Mouse (Mus musculus) heart, embryonic 15.5 days (tissue): ENCODE measurements around the gene Catsper3. TPM values are rescaled to one million over a fixed set of nuclear protein-coding genes. Genes with fewer than 3 reads are reported as not detected.

Experiments used
- ATAC-seq: fragments of 200-750 bp; cut with Nextera tagmentation; replicated peaks from 2 replicates; pipeline ENCODE4 v1.8.0; 2017; ENCODE audit warnings: low read depth, moderate TSS enrichment; ENCODE audit not compliant: insufficient number of reproducible peaks, insufficient read depth, low FRiP score
- H3K27ac ChIP-seq: fragments of 300-500 bp; sonication (generic); 2 replicates; pipeline ENCODE4 v1.5.1; 2015; ENCODE audit warnings: mild to moderate bottlenecking, inconsistent platforms
- H3K27me3 ChIP-seq: fragments of 300-500 bp; sonication (generic); 2 replicates; pipeline ENCODE4 v1.6.1; 2015; ENCODE audit warnings: inconsistent platforms
- H3K36me3 ChIP-seq: fragments of 300-500 bp; sonication (generic); 2 replicates; pipeline ENCODE4 v1.6.1; 2015; ENCODE audit warnings: mild to moderate bottlenecking, inconsistent platforms
- H3K4me1 ChIP-seq: fragments of 300-500 bp; sonication (generic); replicated peaks from 2 replicates; pipeline ENCODE4 v1.6.1; 2015; ENCODE audit warnings: inconsistent platforms
- H3K4me2 ChIP-seq: fragments of 300-500 bp; sonication (generic); 2 replicates; pipeline ENCODE4 v1.6.1; 2015; ENCODE audit warnings: inconsistent platforms, mild to moderate bottlenecking, moderate library complexity
- H3K4me3 ChIP-seq: fragments of 300-500 bp; sonication (generic); 2 replicates; pipeline ENCODE4 v1.5.1; 2015; ENCODE audit warnings: mild to moderate bottlenecking, inconsistent platforms
- H3K9ac ChIP-seq: fragments of 300-500 bp; sonication (generic); 2 replicates; pipeline ENCODE4 v1.6.1; 2015; ENCODE audit warnings: mild to moderate bottlenecking, inconsistent platforms
- H3K9me3 ChIP-seq: fragments of 300-500 bp; sonication (generic); replicated peaks from 2 replicates; pipeline ENCODE4 v1.6.1; 2016; ENCODE audit warnings: inconsistent platforms
- WGBS: fragments of 180-500 bp; shearing (Covaris S2); methylation state at CpG from one replicate; pipeline ENCODE4 v1.1.7; 2015; ENCODE audit warnings: mixed read lengths; 5-methylcytosine and 5-hydroxymethylcytosine counted together
- polyA plus RNA-seq: library from polyadenylated mRNA; unstranded; fragments of >200 nt; fragmentation: Nextera tagmentation; extraction: Ambion mirVana; gene quantifications from 2 replicates; pipeline ENCODE4 v1.2.1, GENCODE M21; 2015

Gene Catsper3
- polyA plus RNA-seq, 1 experiment from 2014 or later: not detected

GRCm38 (mm10) chr13:55803973-55804372, 19.6 kb downstream of the Catsper3 start:
- ATAC-seq: no peak

DNA sequence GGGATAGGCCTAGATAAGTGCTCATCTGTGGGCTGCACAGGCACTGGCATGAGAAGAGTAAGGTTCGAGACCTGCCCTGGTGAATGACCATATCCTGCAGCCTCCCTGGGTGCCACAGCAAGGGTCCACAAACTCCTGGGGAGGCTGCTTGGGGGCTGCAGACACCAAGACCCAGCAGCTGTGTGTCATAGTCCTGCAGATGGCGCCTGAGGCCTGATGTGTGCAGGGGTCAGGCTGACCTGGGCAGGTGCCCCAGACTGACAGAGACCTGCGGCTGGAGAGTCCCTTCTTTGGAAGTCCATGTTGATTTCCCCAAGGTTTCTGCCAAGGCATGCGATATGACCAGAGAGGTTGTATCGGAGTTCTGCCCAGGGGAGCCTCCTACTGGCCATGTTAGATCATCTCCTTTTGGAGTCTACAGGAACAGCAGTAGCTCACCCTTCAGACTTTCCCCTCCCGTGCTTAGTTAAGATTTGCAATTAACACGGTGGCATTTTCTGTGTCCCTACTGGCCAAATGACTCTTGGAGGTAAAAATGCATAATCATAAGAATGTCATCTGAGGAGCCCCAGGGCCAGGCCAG, 24.8 kb downstream of the Catsper3 start:
- no peak for ATAC-seq
- H3K4me2 ChIP-seq: no peak overlapping the region

More at GRCm38 (mm10) chr13:55803973-55804372, 19.6 kb downstream of the Catsper3 start:
- Histone ChIP-seq H3K4me3 (no peak overlapping the region), H3K4me1 (no peaks in the 10 kb centered on the region), H3K27ac (no peak overlapping the region), H3K27me3 (no peaks in the 10 kb centered on the region), H3K9me3 (peaks cover 4% of the 10 kb centered on the region; the same call in 1 of the 2 replicates), H3K4me2 (no peak overlapping the region), H3K36me3 (no peaks in the 10 kb centered on the region), H3K9ac (no peak overlapping the region)
- WGBS: 76% methylated on average over 1 of the region's 1 CpGs

GRCm38 (mm10) chr13:55809707-55810106, 25.3 kb downstream of the Catsper3 start:
- Histone ChIP-seq H3K9ac (no peak overlapping the region), H3K4me3 (no peak overlapping the region), H3K4me1 (no peaks in the 10 kb centered on the region), H3K4me2 (no peak overlapping the region), H3K27me3 (0 out of 2 replicates have a peak, but pooled peaks cover 8% of the 10 kb centered on the region), H3K27ac (no peak overlapping the region), H3K9me3 (no peaks in the 10 kb centered on the region), H3K36me3 (no peaks in the 10 kb centered on the region)
- ATAC-seq: no peak
- WGBS: 90% methylated on average over 10 of the region's 10 CpGs

More for the DNA sequence above, 24.8 kb downstream of the Catsper3 start:
- 0 out of 2 replicates have a peak, but pooled peaks cover 8% of the 10 kb centered on the region for H3K27me3 ChIP-seq
- no peak overlapping the region for H3K27ac ChIP-seq
- 71% methylated on average over 7 of the region's 7 CpGs for WGBS
- no peak overlapping the region for H3K4me3 ChIP-seq
- no peaks in the 10 kb centered on the region for H3K9me3 ChIP-seq
- no peaks in the 10 kb centered on the region for H3K4me1 ChIP-seq
- no peaks in the 10 kb centered on the region for H3K36me3 ChIP-seq
- no peak overlapping the region for H3K9ac ChIP-seq

GRCm38 (mm10) chr13:55810947-55811346, 26.6 kb downstream of the Catsper3 start:
- ATAC-seq: no peak
- Histone ChIP-seq H3K36me3 (no peaks in the 10 kb centered on the region), H3K4me1 (no peaks in the 10 kb centered on the region), H3K4me3 (no peak overlapping the region), H3K9me3 (no peaks in the 10 kb centered on the region), H3K9ac (no peak overlapping the region), H3K4me2 (no peak overlapping the region), H3K27ac (no peak overlapping the region), H3K27me3 (peaks cover 14% of the 10 kb centered on the region)
- 64% methylated on average over 5 of the region's 5 CpGs for WGBS

GRCm38 (mm10) chr13:55813490-55814016, 29.2 kb downstream of the Catsper3 start:
- 60% methylated on average over 5 of the region's 5 CpGs for WGBS
- no peak overlapping the region for H3K4me2 ChIP-seq
- H3K9ac ChIP-seq: no peak overlapping the region
- H3K4me1 ChIP-seq: no peaks in the 10 kb centered on the region
- peaks cover 28% of the 10 kb centered on the region for H3K27me3 ChIP-seq
- no peaks in the 10 kb centered on the region for H3K36me3 ChIP-seq
- H3K4me3 ChIP-seq: no peak overlapping the region
- no peak overlapping the region for H3K27ac ChIP-seq
- ATAC-seq: no peak
- no peaks in the 10 kb centered on the region for H3K9me3 ChIP-seq

DNA sequence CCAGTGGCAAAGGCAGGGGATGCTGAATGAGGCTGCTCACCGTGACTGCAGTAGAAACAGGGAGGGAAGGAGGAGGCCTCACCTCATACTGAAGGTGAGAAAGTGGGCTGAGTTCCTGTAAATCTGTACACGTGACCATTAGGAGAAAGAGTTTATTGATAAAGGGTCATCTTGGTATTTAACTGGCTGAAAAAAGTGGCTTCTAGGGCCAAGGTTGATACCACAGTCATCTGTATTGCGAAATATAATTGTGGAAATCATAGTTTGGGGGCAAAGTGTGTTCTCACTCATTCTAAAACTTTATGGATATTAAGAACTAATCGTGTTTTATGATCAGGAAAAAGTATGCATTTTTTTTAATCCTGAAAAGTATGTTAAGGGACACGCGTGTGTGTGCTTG, 30.5 kb downstream of the Catsper3 start:
- H3K4me3 ChIP-seq: no peak overlapping the region
- H3K4me1 ChIP-seq: no peaks in the 10 kb centered on the region
- H3K9me3 ChIP-seq: no peaks in the 10 kb centered on the region
- no peak for ATAC-seq
- H3K4me2 ChIP-seq: no peak overlapping the region
- H3K27me3 ChIP-seq: peaks cover 32% of the 10 kb centered on the region
- H3K36me3 ChIP-seq: no peaks in the 10 kb centered on the region
- H3K9ac ChIP-seq: no peak overlapping the region
- WGBS: 78% methylated on average over 6 of the region's 6 CpGs
- no peak overlapping the region for H3K27ac ChIP-seq

- 49% methylated on average over 5 of the region's 5 CpGs for WGBS
- H3K27me3 ChIP-seq: peaks cover 81% of the 10 kb centered on the region
- no peak overlapping the region for H3K4me3 ChIP-seq
- no peak for ATAC-seq
- H3K9ac ChIP-seq: no peak overlapping the region
- H3K9me3 ChIP-seq: no peaks in the 10 kb centered on the region
- no peak overlapping the region for H3K27ac ChIP-seq
- peaks cover 13% of the 10 kb centered on the region for H3K4me1 ChIP-seq
- H3K36me3 ChIP-seq: no peaks in the 10 kb centered on the region
- H3K4me2 ChIP-seq: no peak overlapping the region
These were observed 38.1 kb downstream of the Catsper3 start for GRCm38 (mm10) chr13:55822499-55822898.

DNA sequence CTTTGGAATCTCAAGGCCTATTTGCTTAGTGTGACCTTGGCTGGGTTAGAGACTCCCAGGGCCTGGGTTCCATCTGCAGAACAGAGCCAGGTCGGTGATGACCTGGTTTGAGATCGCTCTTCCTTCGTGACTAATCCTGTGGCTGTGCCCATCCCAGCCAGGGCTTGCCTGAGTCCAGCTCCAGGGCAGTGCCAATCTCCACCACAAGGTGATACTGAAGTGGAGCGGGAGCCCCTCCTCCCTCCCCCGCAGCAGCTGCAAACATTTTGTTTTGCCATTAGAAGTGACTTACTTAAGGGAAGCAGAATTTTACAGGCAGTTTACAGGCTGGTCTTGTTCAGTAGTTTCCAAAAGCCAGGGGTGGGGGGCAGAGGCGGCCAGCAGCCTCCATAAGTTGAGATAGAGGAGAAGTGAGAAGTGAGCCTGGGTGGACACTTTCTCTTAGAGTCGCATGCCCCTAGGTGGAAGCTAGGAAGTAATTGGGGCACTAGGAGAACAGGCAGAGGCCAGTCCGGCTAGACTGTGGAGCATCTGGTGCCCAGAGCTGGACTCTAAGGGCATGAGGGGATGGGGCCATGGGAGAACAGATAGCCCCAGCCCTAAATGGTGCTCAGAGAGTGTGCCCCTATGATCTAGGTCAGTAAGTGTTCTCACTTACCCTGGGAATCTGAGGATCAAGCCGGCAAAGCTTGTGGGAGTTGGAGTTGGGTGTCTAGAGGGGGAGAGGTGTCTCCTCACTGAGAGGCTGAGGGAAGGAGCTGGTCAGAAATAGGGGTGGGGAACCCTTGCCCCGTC, 40.0 kb downstream of the Catsper3 start:
- Histone ChIP-seq H3K9me3 (no peaks in the 10 kb centered on the region), H3K4me1 (peaks cover 21% of the 10 kb centered on the region), H3K36me3 (no peaks in the 10 kb centered on the region), H3K27me3 (peaks cover 95% of the 10 kb centered on the region), H3K27ac (no peak overlapping the region), H3K4me3 (no peak overlapping the region), H3K9ac (no peak overlapping the region), H3K4me2 (no peak overlapping the region)
- no peak for ATAC-seq
- WGBS: 17% methylated on average over 10 of the region's 10 CpGs

- H3K4me1 ChIP-seq: peaks cover 27% of the 10 kb centered on the region
- H3K9ac ChIP-seq: no peak overlapping the region
- peaks cover 93% of the 10 kb centered on the region for H3K27me3 ChIP-seq
- no peaks in the 10 kb centered on the region for H3K9me3 ChIP-seq
- H3K4me2 ChIP-seq: no peak overlapping the region
- 2% methylated on average over 31 of the region's 32 CpGs for WGBS
- no peak; the same call in 1 of the 2 replicates for ATAC-seq
- no peak overlapping the region for H3K27ac ChIP-seq
- H3K36me3 ChIP-seq: no peaks in the 10 kb centered on the region
- no peak overlapping the region for H3K4me3 ChIP-seq
These were observed 40.9 kb downstream of the Catsper3 start for GRCm38 (mm10) chr13:55825245-55825681.

- peaks cover 93% of the 10 kb centered on the region for H3K27me3 ChIP-seq
- WGBS: 3% methylated on average over 56 of the region's 56 CpGs
- ATAC-seq: no peak
These were observed 41.8 kb downstream of the Catsper3 start for GRCm38 (mm10) chr13:55826008-55826671.

More at GRCm38 (mm10) chr13:55826008-55826671, 41.8 kb downstream of the Catsper3 start:
- Histone ChIP-seq H3K4me1 (peaks cover 36% of the 10 kb centered on the region), H3K9me3 (no peaks in the 10 kb centered on the region), H3K36me3 (no peaks in the 10 kb centered on the region), H3K4me3 (peak overlapping the region; percentile 16; the same call in 1 of the 2 replicates), H3K27ac (no peak overlapping the region), H3K9ac (no peak overlapping the region), H3K4me2 (peak overlapping the region; percentile 28; the same call in 1 of the 2 replicates)
